Mouse (Mus musculus) E14TG2a.4 (cell line): ENCODE data around the gene Fam53b.

Experiments
- H3K27me3 ChIP-seq: 2 replicates; pipeline ENCODE4 v1.6.1; 2014; ENCODE audit warnings: low read length, control low read depth; ENCODE audit not compliant: insufficient read depth
- H3K36me3 ChIP-seq: 2 replicates; pipeline ENCODE4 v1.6.1; 2014; ENCODE audit warnings: low read length, control low read depth; ENCODE audit not compliant: insufficient read depth
- H3K4me1 ChIP-seq: replicated peaks from 2 replicates; pipeline ENCODE4 v1.6.1; 2014; ENCODE audit warnings: low read depth, low read length, control low read depth
- H3K4me3 ChIP-seq: replicated peaks from 2 replicates; pipeline ENCODE4 v1.5.1; 2014; ENCODE audit warnings: mild to moderate bottlenecking, low read length
- H3K9me3 ChIP-seq: 2 replicates; pipeline ENCODE4 v1.6.1; 2014; ENCODE audit warnings: low read length, control low read depth
- CTCF ChIP-seq: conservative IDR thresholded peaks from 2 replicates; pipeline ENCODE4 v1.5.1; 2014; ENCODE audit warnings: low read length
- NANOG ChIP-seq: IDR thresholded peaks from 2 replicates; pipeline ENCODE4 v1.6.1; 2014; ENCODE audit warnings: borderline replicate concordance, low read length, mixed read lengths
- POU5F1 ChIP-seq: IDR thresholded peaks from 2 replicates; pipeline ENCODE4 v1.6.1; 2014; ENCODE audit warnings: low read length, borderline replicate concordance

Gene Fam53b

DNA sequence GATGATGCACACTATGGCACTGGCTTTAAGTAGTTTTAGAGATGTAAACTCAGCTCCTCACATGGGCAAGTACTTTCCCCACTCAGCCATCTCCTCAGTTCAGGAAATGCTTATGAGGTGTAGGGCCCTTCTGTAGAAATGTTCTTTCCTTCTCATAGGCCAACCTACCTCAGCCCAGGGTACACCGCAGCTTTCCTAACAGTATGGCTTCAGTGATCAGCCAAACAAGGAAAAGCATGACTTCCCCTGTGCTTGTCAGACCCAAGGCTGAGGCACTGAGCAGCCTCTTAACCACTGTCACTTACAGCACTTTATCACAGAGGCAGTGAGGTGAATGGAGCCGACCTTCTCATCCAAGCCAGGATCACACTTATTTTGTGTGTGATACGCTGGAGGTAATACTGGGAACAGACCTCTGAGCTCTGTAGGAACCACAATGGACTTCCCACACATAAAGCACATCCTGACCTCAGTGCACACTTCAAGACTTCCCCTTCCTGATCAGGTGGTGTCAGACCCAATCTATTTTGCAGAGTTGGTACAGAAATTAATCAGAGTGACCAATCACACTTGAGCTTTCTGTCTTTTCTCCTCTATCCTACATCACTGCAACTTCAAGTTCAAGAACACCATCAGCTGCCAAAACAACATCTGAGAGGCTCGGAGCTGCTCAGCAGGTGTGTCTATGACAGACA lies 26.0 kb downstream of the Fam53b start:
- H3K27me3 ChIP-seq, result 0 out of 2 replicates have a peak, but pooled peaks cover 2% of the 10 kb centered on the region
- H3K36me3 ChIP-seq, result no peaks in the 10 kb centered on the region
- no peak for TF ChIP-seq NANOG
- no peak for TF ChIP-seq CTCF
- no peak for TF ChIP-seq POU5F1
- H3K4me1 ChIP-seq, result peaks cover 33% of the 10 kb centered on the region
- H3K9me3 ChIP-seq, result no peaks in the 10 kb centered on the region
- no peak overlapping the region for H3K4me3 ChIP-seq

DNA sequence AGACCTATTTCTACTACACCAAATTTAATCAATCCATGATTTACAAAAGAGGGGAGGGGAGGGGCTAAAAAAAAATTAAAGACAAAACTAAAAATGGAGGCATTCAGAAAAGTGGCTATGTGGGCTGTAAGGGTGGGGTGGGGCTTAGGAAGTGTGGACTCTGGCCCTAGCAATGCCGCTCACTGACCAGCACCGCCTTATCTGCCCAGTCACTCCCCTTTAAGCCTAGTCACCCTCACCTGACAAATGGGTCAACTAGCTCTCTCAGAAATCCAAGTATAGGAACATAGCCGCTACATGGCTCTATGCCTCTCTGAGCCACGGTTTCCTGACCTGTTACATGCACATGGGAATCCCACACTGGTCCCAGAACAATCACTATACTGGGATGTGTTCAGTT lies 26.7 kb downstream of the Fam53b start:
- Histone ChIP-seq H3K4me1 (peaks cover 34% of the 10 kb centered on the region), H3K36me3 (no peaks in the 10 kb centered on the region), H3K27me3 (no peaks in the 10 kb centered on the region), H3K9me3 (no peaks in the 10 kb centered on the region), H3K4me3 (no peak overlapping the region)
- no peak for TF ChIP-seq CTCF
- no peak for TF ChIP-seq POU5F1
- TF ChIP-seq NANOG, result no peak

DNA sequence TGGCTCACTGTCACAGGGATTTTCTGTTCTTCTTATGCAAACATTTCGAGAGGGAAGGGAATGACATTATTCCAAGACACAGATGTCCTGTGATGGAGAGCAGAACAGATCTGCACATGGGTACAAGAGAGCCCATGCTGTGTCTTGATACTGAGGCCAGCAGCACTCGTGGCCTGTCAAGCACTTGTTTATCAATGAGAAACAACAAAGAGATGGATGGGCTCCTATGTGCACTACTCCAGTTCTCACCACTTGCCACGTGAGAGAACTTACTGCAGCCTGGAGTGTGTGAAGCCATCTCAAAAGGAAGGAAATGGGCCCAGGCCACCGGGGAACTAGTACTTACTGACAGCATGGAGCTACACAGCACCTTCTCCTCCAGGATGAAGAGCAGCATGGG lies 27.2 kb downstream of the Fam53b start:
- H3K4me1 ChIP-seq, result peaks cover 34% of the 10 kb centered on the region
- H3K27me3 ChIP-seq, result no peaks in the 10 kb centered on the region
- TF ChIP-seq POU5F1 (no peak), NANOG (no peak), CTCF (no peak)
- no peak overlapping the region for H3K4me3 ChIP-seq
- H3K9me3 ChIP-seq, result no peaks in the 10 kb centered on the region
- no peaks in the 10 kb centered on the region for H3K36me3 ChIP-seq

DNA sequence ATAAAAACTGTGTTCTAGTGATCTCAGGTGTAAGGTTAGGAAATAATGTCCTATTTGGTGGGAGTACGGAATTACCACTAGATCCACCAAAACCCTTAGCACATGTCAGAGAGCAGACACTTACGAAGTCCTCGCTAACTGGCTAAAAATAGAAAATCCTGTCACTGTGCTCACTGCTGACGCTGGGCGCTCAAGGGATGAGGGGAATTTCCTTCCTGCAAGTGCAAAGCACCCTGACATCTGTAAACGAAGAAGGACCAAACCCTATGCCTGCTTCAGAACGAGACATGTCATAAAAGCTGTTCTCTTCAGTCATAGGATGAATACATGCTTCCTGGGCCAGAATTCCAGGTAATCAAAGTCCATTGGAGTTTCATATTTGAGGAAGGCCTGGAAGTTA lies 27.7 kb downstream of the Fam53b start:
- no peaks in the 10 kb centered on the region for H3K9me3 ChIP-seq
- no peak for TF ChIP-seq POU5F1
- TF ChIP-seq NANOG, result no peak
- TF ChIP-seq CTCF, result no peak
- no peaks in the 10 kb centered on the region for H3K27me3 ChIP-seq
- H3K36me3 ChIP-seq, result no peaks in the 10 kb centered on the region
- H3K4me1 ChIP-seq, result peaks cover 34% of the 10 kb centered on the region
- H3K4me3 ChIP-seq, result no peak overlapping the region

DNA sequence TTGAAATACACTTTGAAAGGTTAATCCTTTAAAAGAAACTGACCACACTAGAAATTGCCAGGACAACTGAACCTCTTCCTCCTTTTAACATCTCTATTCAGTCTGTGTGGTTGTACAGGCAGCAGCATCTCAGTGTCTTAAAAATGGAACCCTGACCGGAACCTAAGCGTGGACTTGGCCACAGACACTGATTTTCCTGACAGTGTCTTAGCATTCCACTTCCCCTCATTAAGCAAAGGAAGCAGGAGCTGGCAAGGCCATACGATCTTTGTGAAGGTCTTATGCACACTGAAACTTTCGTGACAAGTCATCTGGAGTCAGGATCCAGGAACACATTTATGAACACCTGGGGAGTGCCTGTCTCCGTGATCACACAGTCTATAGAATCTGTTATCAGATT lies 29.6 kb downstream of the Fam53b start:
- no peak for TF ChIP-seq NANOG
- no peak for TF ChIP-seq POU5F1
- TF ChIP-seq CTCF, result no peak
- peaks cover 44% of the 10 kb centered on the region for H3K4me1 ChIP-seq
- no peaks in the 10 kb centered on the region for H3K9me3 ChIP-seq
- H3K4me3 ChIP-seq, result no peak overlapping the region
- 0 out of 2 replicates have a peak, but pooled peaks cover under 1% of the 10 kb centered on the region for H3K36me3 ChIP-seq
- H3K27me3 ChIP-seq, result no peaks in the 10 kb centered on the region

DNA sequence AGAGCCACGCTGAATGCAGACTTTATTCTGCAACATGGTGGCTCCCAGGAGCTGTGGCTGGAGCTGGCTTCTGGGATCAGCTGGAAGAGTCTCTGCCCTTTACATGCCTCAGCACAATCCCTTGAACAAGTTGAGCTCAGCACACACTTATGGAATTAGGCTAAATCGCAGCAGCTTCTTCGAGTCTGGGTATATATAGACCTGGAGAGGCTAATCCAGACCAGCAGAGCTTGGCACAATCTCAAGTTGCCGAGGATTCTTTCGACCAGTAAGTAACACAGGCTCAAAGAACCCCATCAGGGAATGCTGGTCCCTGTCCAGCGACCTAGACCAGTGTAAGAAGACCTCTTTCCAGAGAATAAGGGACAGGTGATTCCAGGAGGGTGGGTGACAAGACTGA lies 31.8 kb downstream of the Fam53b start:
- Histone ChIP-seq H3K36me3 (peaks cover 17% of the 10 kb centered on the region), H3K9me3 (no peaks in the 10 kb centered on the region), H3K27me3 (no peaks in the 10 kb centered on the region; the same call in 1 of the 2 replicates), H3K4me1 (peaks cover 52% of the 10 kb centered on the region), H3K4me3 (no peak overlapping the region)
- TF ChIP-seq NANOG, result no peak
- no peak for TF ChIP-seq POU5F1
- TF ChIP-seq CTCF, result no peak

DNA sequence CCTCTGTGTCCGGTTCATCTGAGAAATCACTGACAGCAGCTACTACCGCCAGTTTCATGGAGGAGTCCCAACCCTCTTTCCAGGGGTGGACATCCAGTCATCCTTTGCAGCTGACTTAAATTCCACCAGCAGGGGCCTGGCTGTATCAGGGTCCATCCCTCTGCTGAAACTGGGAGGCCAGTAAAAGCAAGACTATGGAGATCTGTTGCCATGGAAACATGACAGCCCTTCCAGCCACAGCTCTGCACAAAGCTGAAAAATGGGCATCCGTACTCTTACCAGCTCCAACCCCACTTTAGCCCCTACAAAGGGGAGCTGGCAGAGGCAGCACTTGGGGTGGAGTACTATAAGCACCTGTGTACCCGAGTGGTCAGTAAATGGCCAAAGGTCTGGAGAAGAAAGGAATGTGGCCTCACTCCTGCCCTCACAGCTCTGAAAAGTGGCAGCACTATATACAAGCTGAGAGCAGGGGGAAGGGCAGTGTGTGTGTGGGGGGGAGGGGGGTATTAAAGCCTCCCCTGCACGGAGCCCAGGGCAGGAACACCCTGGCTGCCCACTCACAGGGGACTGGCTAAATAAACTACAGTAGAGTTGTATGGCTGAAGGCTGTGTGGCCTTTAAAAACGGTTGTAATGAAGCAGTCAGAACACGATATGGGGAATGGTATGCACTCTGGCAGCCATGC lies 32.4 kb downstream of the Fam53b start:
- H3K9me3 ChIP-seq, result no peaks in the 10 kb centered on the region
- TF ChIP-seq POU5F1, result no peak
- H3K36me3 ChIP-seq, result peaks cover 19% of the 10 kb centered on the region
- peaks cover 58% of the 10 kb centered on the region for H3K4me1 ChIP-seq
- no peaks in the 10 kb centered on the region; the same call in 1 of the 2 replicates for H3K27me3 ChIP-seq
- H3K4me3 ChIP-seq, result peak overlapping the region; percentile 10; the same call in 1 of the 2 replicates

DNA sequence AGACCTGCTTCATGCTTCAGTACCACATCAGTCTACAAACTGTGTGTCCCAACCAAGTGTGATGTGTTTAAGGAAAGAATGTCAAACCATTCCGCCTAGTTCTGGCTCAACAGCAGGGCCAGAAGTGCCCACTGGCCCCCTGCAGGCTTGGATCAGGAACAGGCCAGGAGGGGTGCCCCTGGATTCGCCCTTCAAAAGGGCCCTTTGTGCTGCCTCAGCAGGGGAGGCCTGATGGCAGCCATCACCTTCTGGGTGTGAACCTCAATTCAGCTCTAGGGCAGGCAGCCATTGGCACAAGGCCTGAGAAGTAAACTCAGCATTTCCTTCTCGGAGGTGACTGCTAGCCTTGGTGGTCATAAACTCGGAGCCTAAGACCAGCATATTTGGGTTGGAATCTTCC lies 33.1 kb downstream of the Fam53b start:
- Histone ChIP-seq H3K27me3 (no peaks in the 10 kb centered on the region; the same call in 1 of the 2 replicates), H3K4me1 (peaks cover 65% of the 10 kb centered on the region), H3K9me3 (no peaks in the 10 kb centered on the region), H3K36me3 (peaks cover 22% of the 10 kb centered on the region), H3K4me3 (peak overlapping the region; percentile 10; the same call in 1 of the 2 replicates)
- TF ChIP-seq POU5F1 (no peak), NANOG (peak; percentile 60), CTCF (no peak)

DNA sequence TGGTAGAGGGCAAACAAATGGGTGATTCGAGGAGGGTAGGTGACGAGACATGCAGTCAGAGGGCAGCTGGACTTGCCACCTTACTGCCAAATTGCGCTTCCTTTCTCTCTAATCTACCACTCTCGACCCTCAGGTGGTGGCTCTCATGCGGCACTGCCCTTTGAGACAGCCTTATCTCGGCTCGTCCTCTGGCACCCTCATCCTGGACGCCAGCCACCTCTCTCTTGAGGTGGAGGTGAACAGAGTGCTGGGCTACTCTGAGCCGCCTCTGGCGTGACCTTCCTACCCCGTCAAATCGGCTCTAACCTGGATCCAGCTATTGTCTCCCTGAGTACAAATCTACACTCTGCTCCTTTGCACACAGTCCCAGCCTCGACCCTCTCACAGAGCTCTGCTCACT lies 35.1 kb downstream of the Fam53b start:
- no peak for TF ChIP-seq POU5F1
- no peak for TF ChIP-seq CTCF
- TF ChIP-seq NANOG, result no peak
- Histone ChIP-seq H3K36me3 (peaks cover 37% of the 10 kb centered on the region), H3K4me3 (no peak overlapping the region), H3K9me3 (no peaks in the 10 kb centered on the region), H3K27me3 (no peaks in the 10 kb centered on the region; the same call in 1 of the 2 replicates), H3K4me1 (peaks cover 67% of the 10 kb centered on the region)
